Mouse (Mus musculus) limb, embryonic 11.5 days (tissue): ENCODE data around the gene Acvr1b. TPM values are rescaled to one million over a fixed set of nuclear protein-coding genes. Genes with fewer than 3 reads are reported as not detected.

Experiments used
- ATAC-seq: fragments of 200-750 bp; cut with Nextera tagmentation; 2 replicates; pipeline ENCODE4 v1.8.0; 2017; ENCODE audit warnings: low read depth; ENCODE audit not compliant: insufficient number of reproducible peaks, low FRiP score, low TSS enrichment
- DNase-seq: peaks from one replicate; pipeline ENCODE4 v3.0.0-alpha.2; 2015; ENCODE audit warnings: low spot score
- H3K27ac ChIP-seq: fragments of 300-500 bp; sonication (generic); replicated peaks from 2 replicates; pipeline ENCODE4 v1.5.1; 2014; ENCODE audit warnings: low read depth, mild to moderate bottlenecking, low read length
- H3K27me3 ChIP-seq: fragments of 300-500 bp; sonication (generic); 2 replicates; pipeline ENCODE4 v1.6.1; 2014; ENCODE audit warnings: mild to moderate bottlenecking, low read length, mixed read lengths; ENCODE audit not compliant: control insufficient read depth, insufficient read depth
- H3K36me3 ChIP-seq: fragments of 300-500 bp; sonication (generic); 2 replicates; pipeline ENCODE4 v1.6.1; 2014; ENCODE audit warnings: mild to moderate bottlenecking, low read length, moderate library complexity, mixed read lengths; ENCODE audit not compliant: control insufficient read depth, insufficient read depth
- H3K4me1 ChIP-seq: fragments of 300-500 bp; sonication (generic); 2 replicates; pipeline ENCODE4 v1.6.1; 2014; ENCODE audit warnings: low read length, mixed read lengths; ENCODE audit not compliant: control insufficient read depth, insufficient read depth
- H3K4me2 ChIP-seq: fragments of 300-500 bp; sonication (generic); 2 replicates; pipeline ENCODE4 v1.6.1; 2014; ENCODE audit warnings: low read depth, mild to moderate bottlenecking, moderate library complexity; ENCODE audit not compliant: severe bottlenecking
- H3K4me3 ChIP-seq: fragments of 300-500 bp; sonication (generic); 2 replicates; pipeline ENCODE4 v1.5.1; 2014; ENCODE audit warnings: low read depth, low read length
- H3K9ac ChIP-seq: fragments of 300-500 bp; sonication (generic); 2 replicates; pipeline ENCODE4 v1.6.1; 2014; ENCODE audit warnings: mild to moderate bottlenecking, low read length
- H3K9me3 ChIP-seq: fragments of 300-500 bp; sonication (generic); 2 replicates; pipeline ENCODE4 v1.6.1; 2016; ENCODE audit warnings: low read length; ENCODE audit not compliant: control insufficient read depth
- WGBS: fragments of 180-500 bp; shearing (Covaris S2); extraction: QIAGEN DNeasy Blood & Tissue Kit; methylation state at CpG from one replicate; pipeline ENCODE4 v1.1.7; 2014; 5-methylcytosine and 5-hydroxymethylcytosine counted together
- polyA plus RNA-seq: library from polyadenylated mRNA; unstranded; fragments of >200 nt; fragmentation: Nextera tagmentation; extraction: Ambion mirVana; gene quantifications from 2 replicates; pipeline ENCODE4 v1.2.1, GENCODE M21; 2014

Acvr1b gene
- polyA plus RNA-seq, 1 experiment from 2014 or later: 9.4 TPM

DNA sequence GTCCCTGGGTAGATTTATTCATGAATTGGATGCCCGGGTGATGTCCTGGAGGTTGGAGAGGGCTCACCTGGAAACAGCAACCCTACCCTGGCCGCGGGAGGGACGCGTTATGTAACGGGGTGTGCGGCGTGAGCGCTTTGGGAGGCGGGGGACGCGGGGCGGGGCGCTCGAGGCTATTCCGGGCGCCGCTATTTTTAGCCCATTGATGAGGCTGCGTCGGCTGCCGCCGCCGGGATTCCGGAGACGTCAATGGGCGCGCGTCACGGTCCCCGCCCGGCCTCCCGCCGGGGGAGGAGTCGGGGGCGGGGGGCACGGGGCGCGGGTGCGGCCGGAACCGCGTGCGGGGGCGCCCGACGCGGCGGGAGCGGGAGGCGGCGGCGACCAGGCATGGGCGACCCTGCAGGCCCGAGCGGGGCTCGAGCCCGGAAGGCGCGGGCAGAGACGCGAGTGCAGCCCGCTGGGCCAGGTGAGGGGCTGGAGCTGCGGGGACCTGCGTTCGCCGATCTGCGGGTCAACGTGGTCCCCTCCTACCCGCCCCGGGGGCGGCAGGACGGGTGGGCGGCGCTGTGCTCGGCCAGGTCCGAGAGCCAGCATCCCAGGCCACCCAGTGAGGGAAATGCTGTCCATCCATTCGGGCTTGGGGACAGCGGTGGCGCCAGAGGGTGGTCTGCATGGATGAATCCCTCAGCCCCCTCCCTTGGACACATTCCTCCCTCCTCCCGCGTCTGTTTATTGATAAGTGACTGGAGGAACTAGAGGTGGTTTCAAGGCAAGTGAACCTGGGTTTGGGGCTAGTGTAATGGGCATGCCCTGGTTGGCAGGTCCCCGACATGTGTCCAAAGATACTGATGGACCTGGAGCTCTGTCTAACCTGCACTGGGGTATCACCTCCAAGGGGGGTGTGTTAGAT lies 80.3 kb downstream of the Acvr1b start, which contains the start of gene Nr4a1:
Gene Nr4a1 (plus strand): TSS at position 384 of the 910 bp plus-strand sequence.
- Histone ChIP-seq H3K4me1 (peaks cover 11% of the 10 kb centered on the region), H3K4me2 (peak within 1 kb of the TSS; percentile 94), H3K27me3 (0 out of 2 replicates have a peak, but pooled peaks cover 2% of the 10 kb centered on the region), H3K9ac (peak within 1 kb of the TSS; percentile 79), H3K4me3 (peak within 1 kb of the TSS; percentile 58), H3K27ac (no peak within 1 kb of the TSS), H3K9me3 (no peaks in the 10 kb centered on the region), H3K36me3 (no peaks in the 10 kb centered on the region; the same call in 1 of the 2 replicates)
- WGBS: 1% methylated on average over 60 of the region's 82 CpGs
- DNase-seq: peak; percentile 65
- 0 out of 2 replicates have a peak, but pooled peaks have one; percentile 28 for ATAC-seq

- Histone ChIP-seq H3K27me3 (0 out of 2 replicates have a peak, but pooled peaks cover 2% of the 10 kb centered on the region), H3K9me3 (no peaks in the 10 kb centered on the region), H3K9ac (no peak overlapping the region), H3K4me3 (no peak overlapping the region), H3K4me2 (no peak overlapping the region), H3K36me3 (no peaks in the 10 kb centered on the region; the same call in 1 of the 2 replicates), H3K27ac (no peak overlapping the region), H3K4me1 (peaks cover 11% of the 10 kb centered on the region)
- ATAC-seq: no peak
- 89% methylated on average over 7 of the region's 7 CpGs for WGBS
- DNase-seq: no peak
Observed at GRCm38 (mm10) chr15:101255842-101256462, 82.1 kb downstream of the Acvr1b start.

- Histone ChIP-seq H3K27me3 (0 out of 2 replicates have a peak, but pooled peaks cover 2% of the 10 kb centered on the region), H3K9me3 (no peaks in the 10 kb centered on the region), H3K4me2 (no peak overlapping the region), H3K4me3 (no peak overlapping the region), H3K4me1 (peaks cover 11% of the 10 kb centered on the region), H3K27ac (no peak overlapping the region), H3K9ac (no peak overlapping the region), H3K36me3 (no peaks in the 10 kb centered on the region; the same call in 1 of the 2 replicates)
- DNase-seq: no peak
- 79% methylated on average over 14 of the region's 14 CpGs for WGBS
- no peak for ATAC-seq
Observed at GRCm38 (mm10) chr15:101256463-101257206, 82.8 kb downstream of the Acvr1b start.

DNA sequence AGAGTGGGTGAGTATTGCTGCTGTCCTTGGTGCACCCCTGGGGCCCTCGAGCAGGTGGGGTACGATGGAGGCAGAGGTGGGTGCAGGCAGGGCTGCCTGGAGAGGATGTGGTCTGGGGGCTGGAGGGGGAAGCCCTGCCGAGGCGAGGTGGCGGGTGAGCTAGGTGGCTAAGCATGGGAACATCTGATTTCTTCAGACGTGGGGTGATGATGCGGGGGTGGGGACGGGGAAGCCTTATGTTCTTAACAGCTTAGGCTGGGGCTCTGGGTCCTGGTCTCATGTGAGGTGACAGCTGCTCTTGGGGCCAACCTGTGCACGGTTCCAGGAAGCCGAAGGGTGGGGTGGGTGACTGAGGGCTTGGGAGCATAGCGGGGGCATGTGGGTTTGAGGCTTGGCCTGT lies 84.6 kb downstream of the Acvr1b start:
- Histone ChIP-seq H3K4me2 (no peak overlapping the region), H3K27ac (no peak overlapping the region), H3K4me1 (peaks cover 13% of the 10 kb centered on the region), H3K9me3 (no peaks in the 10 kb centered on the region), H3K27me3 (0 out of 2 replicates have a peak, but pooled peaks cover 2% of the 10 kb centered on the region), H3K36me3 (no peaks in the 10 kb centered on the region; the same call in 1 of the 2 replicates), H3K4me3 (no peak overlapping the region), H3K9ac (no peak overlapping the region)
- no peak for ATAC-seq
- DNase-seq: no peak
- WGBS: 85% methylated on average over 11 of the region's 11 CpGs

DNA sequence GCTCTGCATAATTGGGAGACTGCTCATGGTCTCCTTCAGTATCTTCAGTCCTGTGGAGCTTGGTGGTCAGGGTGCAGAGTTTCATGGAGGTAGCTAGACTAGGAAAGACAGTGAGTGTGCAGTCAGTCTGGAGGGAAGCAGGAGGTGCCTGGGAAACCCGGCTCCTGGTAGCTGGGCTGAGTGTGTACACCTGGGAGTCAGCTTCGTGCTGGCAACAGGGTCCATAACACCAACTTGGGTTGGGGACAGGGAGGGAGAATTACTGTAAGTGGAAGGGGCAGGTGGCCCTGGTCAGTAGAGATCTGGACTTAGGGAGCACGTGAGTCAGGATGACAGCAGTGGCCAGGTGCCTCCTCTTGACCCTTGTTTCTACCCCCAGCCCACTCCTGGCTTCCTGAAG lies 86.1 kb downstream of the Acvr1b start:
- DNase-seq (no peak), ATAC-seq (no peak)
- H3K9ac ChIP-seq: no peak overlapping the region
- H3K4me3 ChIP-seq: no peak overlapping the region
- H3K9me3 ChIP-seq: no peaks in the 10 kb centered on the region
- no peaks in the 10 kb centered on the region; the same call in 1 of the 2 replicates for H3K36me3 ChIP-seq
- H3K4me1 ChIP-seq: peaks cover 5% of the 10 kb centered on the region
- no peaks in the 10 kb centered on the region for H3K27me3 ChIP-seq
- 82% methylated on average over 3 of the region's 3 CpGs for WGBS
- H3K4me2 ChIP-seq: no peak overlapping the region
- H3K27ac ChIP-seq: no peak overlapping the region

DNA sequence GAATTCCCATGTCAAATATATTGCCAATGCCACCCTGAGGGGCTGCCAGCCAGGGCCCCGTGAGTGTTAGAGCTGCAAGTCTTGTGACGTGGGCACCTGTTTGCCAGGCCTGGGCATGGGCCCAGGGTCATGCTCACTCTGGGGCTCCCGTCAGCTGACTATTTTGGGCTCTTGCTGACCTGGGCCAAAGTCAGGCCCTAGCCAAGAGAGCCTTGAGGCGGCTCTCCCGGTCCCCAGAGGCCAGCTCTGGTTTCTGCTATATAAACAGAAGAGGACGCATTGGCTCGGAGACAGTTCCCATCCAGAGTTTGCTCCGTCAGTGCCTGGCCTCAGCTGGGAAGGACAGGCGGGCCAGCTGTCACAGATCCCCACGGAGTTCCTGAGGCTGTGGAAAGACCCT lies 86.5 kb downstream of the Acvr1b start:
- DNase-seq (no peak), ATAC-seq (no peak)
- Histone ChIP-seq H3K27me3 (no peaks in the 10 kb centered on the region), H3K9me3 (no peaks in the 10 kb centered on the region), H3K9ac (no peak overlapping the region), H3K36me3 (no peaks in the 10 kb centered on the region; the same call in 1 of the 2 replicates), H3K27ac (no peak overlapping the region), H3K4me2 (no peak overlapping the region), H3K4me3 (no peak overlapping the region), H3K4me1 (peaks cover 5% of the 10 kb centered on the region; the same call in 1 of the 2 replicates)
- 70% methylated on average over 10 of the region's 10 CpGs for WGBS

GRCm38 (mm10) chr15:101260874-101261622 lies 87.2 kb downstream of the Acvr1b start:
- H3K4me2 ChIP-seq: no peak overlapping the region
- no peak for DNase-seq
- H3K36me3 ChIP-seq: no peaks in the 10 kb centered on the region; the same call in 1 of the 2 replicates
- no peak overlapping the region for H3K4me3 ChIP-seq
- H3K27ac ChIP-seq: 0 out of 2 replicates have a peak overlapping the region, but pooled peaks have one; percentile 53
- H3K9me3 ChIP-seq: no peaks in the 10 kb centered on the region
- no peak for ATAC-seq
- 65% methylated on average over 13 of the region's 13 CpGs for WGBS
- no peaks in the 10 kb centered on the region for H3K27me3 ChIP-seq
- H3K9ac ChIP-seq: no peak overlapping the region
- peaks cover 10% of the 10 kb centered on the region for H3K4me1 ChIP-seq
